Mouse (Mus musculus) intestine, embryonic 14.5 days (tissue): ENCODE data around the gene A130010J15Rik. TPM values are rescaled to one million over a fixed set of nuclear protein-coding genes. Genes with fewer than 3 reads are reported as not detected.

Source experiments
- ATAC-seq: fragments of 200-750 bp; cut with Nextera tagmentation; replicated peaks from 2 replicates; pipeline ENCODE4 v1.8.0; 2017; ENCODE audit warnings: low read depth, moderate number of reproducible peaks, moderate TSS enrichment, moderate library complexity; ENCODE audit not compliant: low FRiP score, low TSS enrichment
- DNase-seq: peaks from one replicate; pipeline ENCODE4 v3.0.0-alpha.2; 2018; ENCODE audit warnings: low spot score
- H3K27ac ChIP-seq: fragments of 300-500 bp; sonication (generic); 2 replicates; pipeline ENCODE4 v1.5.1; 2014; ENCODE audit warnings: low read depth, mild to moderate bottlenecking, control low read depth
- H3K27me3 ChIP-seq: fragments of 300-500 bp; sonication (generic); replicated peaks from 2 replicates; pipeline ENCODE4 v1.6.1; 2014; ENCODE audit warnings: low read length, control low read depth; ENCODE audit not compliant: control insufficient read depth, insufficient read depth
- H3K36me3 ChIP-seq: fragments of 300-500 bp; sonication (generic); 2 replicates; pipeline ENCODE4 v1.6.1; 2014; ENCODE audit warnings: low read length, control low read depth; ENCODE audit not compliant: control insufficient read depth, insufficient read depth
- H3K4me1 ChIP-seq: fragments of 300-500 bp; sonication (generic); replicated peaks from 2 replicates; pipeline ENCODE4 v1.6.1; 2014; ENCODE audit warnings: low read length, control low read depth, mixed read lengths; ENCODE audit not compliant: control insufficient read depth, insufficient read depth
- H3K4me2 ChIP-seq: fragments of 300-500 bp; sonication (generic); 2 replicates; pipeline ENCODE4 v1.6.1; 2014; ENCODE audit warnings: low read length
- H3K4me3 ChIP-seq: fragments of 300-500 bp; sonication (generic); 2 replicates; pipeline ENCODE4 v1.5.1; 2014; ENCODE audit warnings: low read depth, low read length, control low read depth, mixed read lengths
- H3K9ac ChIP-seq: fragments of 300-500 bp; sonication (generic); 2 replicates; pipeline ENCODE4 v1.6.1; 2014; ENCODE audit warnings: mild to moderate bottlenecking, low read length
- H3K9me3 ChIP-seq: fragments of 300-500 bp; sonication (generic); 2 replicates; pipeline ENCODE4 v1.6.1; 2016; ENCODE audit warnings: low read length, control low read depth; ENCODE audit not compliant: control insufficient read depth
- WGBS: fragments of 180-500 bp; shearing (Covaris S2); extraction: QIAGEN DNeasy Blood & Tissue Kit; methylation state at CpG from one replicate; pipeline ENCODE4 v1.1.7; 2014; 5-methylcytosine and 5-hydroxymethylcytosine counted together
- polyA plus RNA-seq: library from polyadenylated mRNA; unstranded; fragments of >200 nt; fragmentation: Nextera tagmentation; extraction: Ambion mirVana; gene quantifications from 2 replicates; pipeline ENCODE4 v1.2.1, GENCODE M21; 2014

The A130010J15Rik gene
- polyA plus RNA-seq, 1 experiment from 2014 or later, result 17.1 TPM

DNA sequence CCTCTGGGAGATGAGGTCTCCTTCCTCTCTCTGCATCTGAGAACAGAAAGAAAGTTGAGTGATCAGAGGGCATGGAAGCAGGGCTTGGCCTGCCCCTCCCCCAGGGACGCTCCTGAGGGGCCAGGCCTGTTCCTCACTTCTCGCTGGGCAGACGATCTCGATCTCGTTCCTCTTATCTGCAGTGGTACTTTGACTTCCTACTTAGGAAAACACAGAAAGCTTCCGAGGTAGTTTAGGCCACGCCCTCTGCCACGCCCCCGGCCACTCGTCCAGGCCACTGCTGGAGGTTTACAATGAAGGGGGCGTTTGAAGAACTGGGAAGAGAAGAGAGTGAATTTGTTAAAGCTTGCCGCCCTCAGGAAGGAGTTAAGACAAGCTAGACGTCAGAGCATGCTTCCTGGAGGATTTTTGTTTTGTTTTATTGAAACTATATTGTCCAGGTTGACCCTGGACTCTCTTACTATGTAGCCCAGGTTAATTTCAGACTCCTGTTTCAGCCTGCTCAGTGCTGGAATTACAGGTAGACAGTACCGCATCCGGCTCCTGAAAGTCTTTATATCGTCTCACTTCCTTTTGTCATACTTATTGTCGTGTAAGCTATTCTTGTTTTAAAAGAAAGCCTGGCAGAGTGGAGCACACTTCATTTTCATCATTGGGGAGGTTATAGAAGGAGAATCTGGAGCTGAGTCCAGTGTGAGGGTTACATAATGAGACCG is 7.4 kb upstream of the A130010J15Rik start:
- whole genome bisulfite sequencing, result 13% methylated on average over 18 of the region's 18 CpGs
- DNase-seq (peak; percentile 87), ATAC-seq (peak; percentile 82)
- peaks cover 19% of the 10 kb centered on the region for H3K4me1 ChIP-seq
- H3K27me3 ChIP-seq, result no peaks in the 10 kb centered on the region
- peak overlapping the region; percentile 49 for H3K4me2 ChIP-seq
- no peak overlapping the region for H3K9ac ChIP-seq
- peak overlapping the region; percentile 22; the same call in 1 of the 2 replicates for H3K4me3 ChIP-seq
- H3K27ac ChIP-seq, result peak overlapping the region; percentile 47; the same call in 1 of the 2 replicates
- no peaks in the 10 kb centered on the region for H3K36me3 ChIP-seq
- H3K9me3 ChIP-seq, result no peaks in the 10 kb centered on the region

DNA sequence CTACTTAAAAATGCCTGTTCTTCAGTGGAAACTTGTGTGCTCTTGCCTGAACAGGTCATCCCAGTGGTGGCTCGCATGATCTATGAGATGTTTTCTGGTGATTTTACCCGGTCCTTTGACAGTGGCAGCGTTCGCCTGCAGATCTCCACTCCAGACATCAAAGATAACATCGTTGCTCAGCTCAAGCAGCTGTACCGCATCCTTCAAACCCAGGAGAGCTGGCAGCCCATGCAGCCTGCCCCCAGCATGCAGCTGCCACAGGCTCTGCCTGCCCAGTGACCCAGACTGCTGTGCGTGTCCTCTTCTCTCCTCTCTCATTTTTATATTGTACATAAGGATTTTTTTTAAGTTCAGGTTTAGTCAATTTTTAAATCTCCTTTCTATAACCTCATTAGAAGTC is 1.4 kb downstream of the A130010J15Rik start:
- DNase-seq (no peak), ATAC-seq (no peak)
- H3K9ac ChIP-seq, result no peak overlapping the region
- H3K4me3 ChIP-seq, result no peak overlapping the region
- H3K27ac ChIP-seq, result no peak overlapping the region
- 79% methylated on average over 7 of the region's 7 CpGs for WGBS
- H3K27me3 ChIP-seq, result no peaks in the 10 kb centered on the region
- H3K4me1 ChIP-seq, result peaks cover 17% of the 10 kb centered on the region
- H3K4me2 ChIP-seq, result no peak overlapping the region
- no peaks in the 10 kb centered on the region for H3K9me3 ChIP-seq
- H3K36me3 ChIP-seq, result 0 out of 2 replicates have a peak, but pooled peaks cover 7% of the 10 kb centered on the region

DNA sequence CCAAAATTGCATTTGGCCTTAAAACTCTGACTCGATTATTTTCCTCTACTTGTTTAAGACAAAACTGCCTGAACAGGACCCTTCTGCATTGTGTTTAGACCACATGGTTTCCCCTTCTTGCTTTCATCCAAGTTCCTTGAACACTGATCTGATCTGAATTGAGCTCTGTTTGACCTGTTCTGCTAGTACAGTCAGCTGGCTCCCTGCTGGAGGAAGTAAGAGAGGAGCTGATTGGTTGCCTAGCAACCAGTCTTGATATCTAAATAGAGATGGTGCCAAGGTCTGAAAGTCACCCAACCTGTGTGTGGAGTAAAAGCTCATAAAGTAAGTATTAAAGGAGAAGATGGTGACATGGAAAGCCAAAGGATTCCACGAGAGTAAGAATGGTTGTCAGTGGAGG is 2.0 kb downstream of the A130010J15Rik start:
- no peak for DNase-seq
- Histone ChIP-seq H3K4me3 (no peak overlapping the region), H3K4me1 (peaks cover 23% of the 10 kb centered on the region), H3K36me3 (0 out of 2 replicates have a peak, but pooled peaks cover 7% of the 10 kb centered on the region), H3K9me3 (no peaks in the 10 kb centered on the region), H3K9ac (no peak overlapping the region), H3K27me3 (no peaks in the 10 kb centered on the region), H3K4me2 (no peak overlapping the region), H3K27ac (no peak overlapping the region)
- no peak for ATAC-seq
- WGBS, result 66% methylated on average over 2 of the region's 2 CpGs

DNA sequence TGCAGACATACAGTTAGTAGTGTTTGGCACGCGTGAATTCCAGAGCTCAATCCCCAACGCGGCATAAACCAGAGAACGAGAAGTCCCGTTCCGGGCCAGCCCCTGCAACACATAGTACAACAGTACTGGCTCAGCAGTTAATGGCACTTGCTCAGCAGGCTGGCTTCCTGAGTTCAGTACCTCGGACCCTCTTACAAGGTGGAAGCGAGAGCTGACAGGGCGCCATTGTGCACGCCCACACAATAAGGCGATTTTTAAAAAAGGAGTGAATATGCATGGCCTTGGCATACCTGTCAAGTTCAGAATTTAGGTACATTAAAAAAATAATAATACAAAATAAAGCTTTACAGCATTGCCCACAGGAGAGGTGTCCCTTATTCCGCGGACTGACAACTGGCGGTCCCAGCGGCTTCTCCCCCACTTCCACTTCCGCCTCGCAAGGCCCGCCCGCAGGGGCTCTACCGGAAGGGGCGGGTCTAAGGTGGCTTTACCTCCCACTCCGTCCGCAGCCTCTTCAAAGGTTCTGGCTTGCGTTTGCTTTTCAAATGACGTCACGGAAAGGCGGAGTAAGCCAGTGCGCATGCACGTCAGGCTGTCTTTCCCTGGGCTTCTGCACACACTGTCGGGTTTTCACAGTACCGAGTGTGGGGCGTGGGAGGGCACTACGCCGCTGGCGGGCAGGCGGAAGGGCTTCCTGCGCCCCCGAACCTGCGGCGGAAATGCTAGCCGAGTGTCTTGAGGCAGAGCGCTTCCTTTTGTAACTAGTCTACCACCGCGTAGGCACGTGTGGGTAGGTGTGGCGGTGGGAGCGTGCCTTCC is 5.4 kb downstream of the A130010J15Rik start:
- WGBS, result 1% methylated on average over 48 of the region's 48 CpGs
- no peaks in the 10 kb centered on the region for H3K9me3 ChIP-seq
- H3K4me3 ChIP-seq, result peak overlapping the region; percentile 50
- no peaks in the 10 kb centered on the region for H3K36me3 ChIP-seq
- H3K4me2 ChIP-seq, result peak overlapping the region; percentile 71
- H3K27ac ChIP-seq, result peak overlapping the region; percentile 81
- H3K9ac ChIP-seq, result peak overlapping the region; percentile 65
- DNase-seq, result peak; percentile 97
- peaks cover 32% of the 10 kb centered on the region for H3K4me1 ChIP-seq
- H3K27me3 ChIP-seq, result no peaks in the 10 kb centered on the region
- ATAC-seq, result peak; percentile 97

DNA sequence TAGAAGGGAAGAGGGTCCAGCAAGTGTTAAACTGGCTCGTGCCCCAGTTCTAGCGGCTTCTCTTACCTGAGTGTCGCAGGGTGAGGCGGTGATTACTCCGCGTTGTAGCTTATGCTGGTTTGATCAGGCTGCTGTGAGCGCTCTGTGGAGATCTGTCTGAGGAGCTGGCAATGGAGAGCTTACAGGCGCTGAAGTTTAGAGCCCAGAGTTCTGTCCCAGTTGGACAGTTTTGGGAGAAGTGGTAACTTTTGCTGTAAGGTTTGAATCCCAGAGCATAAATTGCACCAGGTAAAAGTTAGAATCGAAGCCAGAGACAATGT is 5.9 kb downstream of the A130010J15Rik start:
- Histone ChIP-seq H3K27ac (peak overlapping the region; percentile 81), H3K36me3 (no peaks in the 10 kb centered on the region), H3K4me3 (peak overlapping the region; percentile 50), H3K4me1 (peaks cover 35% of the 10 kb centered on the region), H3K9me3 (no peaks in the 10 kb centered on the region), H3K27me3 (no peaks in the 10 kb centered on the region), H3K4me2 (peak overlapping the region; percentile 71), H3K9ac (peak overlapping the region; percentile 65)
- 15% methylated on average over 9 of the region's 9 CpGs for WGBS
- DNase-seq (no peak), ATAC-seq (no peak; the same call in 1 of the 2 replicates)

DNA sequence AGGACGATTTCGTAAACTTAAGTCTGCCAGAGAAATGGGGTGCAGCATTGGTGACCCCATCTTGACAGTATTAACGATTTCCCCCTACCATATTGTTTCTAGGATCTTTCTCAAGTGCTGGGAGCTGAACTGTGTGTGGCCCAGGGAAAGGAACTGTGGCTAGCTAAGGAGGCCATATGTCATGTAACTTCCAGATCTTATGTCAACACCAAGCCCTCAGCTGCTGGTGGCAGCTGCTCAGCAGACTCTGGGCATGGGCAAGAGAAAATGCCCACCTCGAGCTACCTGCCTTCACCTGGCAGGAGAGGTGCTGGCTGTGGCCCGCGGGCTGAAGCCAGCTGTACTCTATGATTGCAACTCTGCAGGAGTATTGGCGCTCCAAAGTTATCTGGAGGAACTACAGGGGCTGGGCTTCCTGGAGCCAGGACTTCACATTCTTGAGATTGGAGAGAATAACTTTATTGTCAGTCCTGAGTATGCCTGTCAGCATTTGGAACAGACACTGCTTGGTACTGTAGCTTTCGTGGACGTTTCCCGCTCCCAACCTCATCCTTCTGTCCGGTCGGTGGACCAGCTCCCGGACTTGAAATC is 6.4 kb downstream of the A130010J15Rik start:
- Histone ChIP-seq H3K4me2 (peak overlapping the region; percentile 71), H3K27me3 (no peaks in the 10 kb centered on the region), H3K4me3 (peak overlapping the region; percentile 50), H3K4me1 (peaks cover 36% of the 10 kb centered on the region), H3K27ac (peak overlapping the region; percentile 81), H3K36me3 (no peaks in the 10 kb centered on the region), H3K9me3 (no peaks in the 10 kb centered on the region), H3K9ac (peak overlapping the region; percentile 65)
- DNase-seq (no peak), ATAC-seq (no peak)
- 82% methylated on average over 13 of the region's 13 CpGs for WGBS

DNA sequence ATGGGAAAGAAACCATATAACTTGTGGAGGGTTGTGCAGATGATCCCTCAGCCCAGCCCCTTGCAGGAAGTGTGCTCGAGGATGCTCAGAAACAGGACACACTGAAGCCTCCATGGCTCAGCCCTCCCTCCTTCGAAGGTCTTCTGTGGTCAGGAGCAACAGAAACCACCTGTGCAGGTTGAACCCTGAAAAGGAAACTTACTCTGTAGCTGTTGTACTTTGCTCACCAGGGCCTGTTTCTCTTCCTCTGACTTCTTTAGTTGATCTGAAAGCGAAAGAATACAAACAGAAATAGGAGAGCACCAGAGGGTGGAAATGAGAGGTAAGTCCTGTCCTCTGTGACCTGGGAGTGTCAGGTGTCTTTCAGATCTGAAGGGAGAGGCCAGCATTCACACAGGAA is 13.3 kb downstream of the A130010J15Rik start:
- Histone ChIP-seq H3K4me2 (no peak overlapping the region), H3K27ac (no peak overlapping the region), H3K36me3 (no peaks in the 10 kb centered on the region), H3K27me3 (no peaks in the 10 kb centered on the region), H3K4me1 (peaks cover 5% of the 10 kb centered on the region; the same call in 1 of the 2 replicates), H3K9ac (no peak overlapping the region), H3K4me3 (no peak overlapping the region), H3K9me3 (no peaks in the 10 kb centered on the region)
- DNase-seq, result no peak
- WGBS, result 72% methylated on average over 3 of the region's 3 CpGs
- no peak for ATAC-seq

DNA sequence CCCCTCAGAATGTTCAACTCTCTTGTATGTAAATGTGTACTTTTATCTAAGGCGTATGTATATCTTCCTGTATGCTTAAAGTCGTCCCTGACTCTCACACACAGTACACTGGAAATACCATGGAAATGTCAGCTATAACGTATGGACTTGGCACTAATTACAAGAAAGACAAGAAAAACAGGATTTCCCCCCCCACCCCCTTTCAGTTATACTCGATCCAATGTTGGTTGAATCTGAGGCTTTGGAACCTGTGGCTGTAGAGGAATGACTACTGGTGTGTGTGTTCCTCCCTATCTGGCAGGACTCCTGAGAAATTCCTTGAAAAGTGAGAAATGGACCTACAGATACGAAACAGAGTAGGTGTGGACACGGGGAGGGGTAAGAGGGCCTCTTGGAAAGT is 20.4 kb downstream of the A130010J15Rik start:
- DNase-seq, result no peak

More for the DNA sequence above, 20.4 kb downstream of the A130010J15Rik start:
- H3K27ac ChIP-seq, result peak overlapping the region; percentile 96
- 63% methylated on average over 6 of the region's 6 CpGs for WGBS
- no peaks in the 10 kb centered on the region for H3K9me3 ChIP-seq
- ATAC-seq, result no peak
- no peak overlapping the region for H3K4me3 ChIP-seq
- H3K4me1 ChIP-seq, result peaks cover 25% of the 10 kb centered on the region
- no peak overlapping the region for H3K9ac ChIP-seq
- no peaks in the 10 kb centered on the region for H3K36me3 ChIP-seq
- H3K4me2 ChIP-seq, result no peak overlapping the region; the same call in 1 of the 2 replicates
- no peaks in the 10 kb centered on the region for H3K27me3 ChIP-seq
